Mouse (Mus musculus): ENCODE measurements around the gene Rngtt. TPM values are rescaled to one million over a fixed set of nuclear protein-coding genes. Genes with fewer than 3 reads are reported as not detected.
A peak's percentile ranks its signal among the peaks of the same experiment; 100 is the strongest.
"Not testable (repeated sequence)": the region's sequence is repeated elsewhere in the genome, so short reads cannot be mapped to it uniquely, and the experiment has no call there.

The Rngtt gene
- total RNA-seq, 2 experiments from 2014 or later = 9.5 to 10.0 TPM

DNA sequence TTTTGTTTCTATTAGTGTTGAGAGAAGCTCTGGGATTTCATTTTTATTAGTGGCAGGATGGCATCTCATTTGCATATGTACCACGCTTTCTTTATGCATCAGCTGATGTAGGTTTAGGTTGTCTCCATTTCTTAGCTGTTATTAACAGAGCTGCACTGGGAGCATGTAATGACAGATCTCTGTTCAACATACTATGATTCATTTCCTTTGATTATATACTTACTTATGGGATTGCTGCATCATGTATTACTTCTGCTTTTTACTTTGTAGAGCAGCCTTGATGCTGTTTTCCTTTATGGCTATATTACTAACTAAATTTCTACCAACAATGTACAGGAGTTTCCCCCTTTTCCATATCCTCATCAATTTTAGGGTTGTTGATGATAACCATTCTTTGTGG lies 109.5 kb downstream of the Rngtt start:
- no peak for DNase-seq
- intact Hi-C loops (cut with DNase I) = no loop called here

DNA sequence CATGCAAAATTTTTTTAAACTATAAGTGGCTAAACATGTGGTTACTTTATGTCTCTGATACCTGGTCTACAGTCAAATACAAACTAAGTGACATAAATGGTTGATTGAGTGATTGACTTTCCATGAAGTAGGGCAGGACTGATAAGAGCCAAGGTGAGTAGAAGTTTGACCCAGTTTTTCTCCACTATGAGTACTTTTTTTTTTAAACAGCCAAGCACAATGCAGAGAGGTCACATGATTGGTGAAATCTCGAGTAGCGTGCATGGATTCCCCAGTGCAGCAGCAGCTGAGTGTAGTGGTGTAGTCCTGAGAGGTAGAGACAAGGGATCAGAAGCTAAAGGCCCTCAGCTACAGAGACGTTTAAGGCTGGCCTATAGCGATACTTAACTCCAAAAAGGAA lies 118.7 kb downstream of the Rngtt start:
- DNase-seq = no peak
- intact Hi-C loops (cut with DNase I) = no loop called here

DNA sequence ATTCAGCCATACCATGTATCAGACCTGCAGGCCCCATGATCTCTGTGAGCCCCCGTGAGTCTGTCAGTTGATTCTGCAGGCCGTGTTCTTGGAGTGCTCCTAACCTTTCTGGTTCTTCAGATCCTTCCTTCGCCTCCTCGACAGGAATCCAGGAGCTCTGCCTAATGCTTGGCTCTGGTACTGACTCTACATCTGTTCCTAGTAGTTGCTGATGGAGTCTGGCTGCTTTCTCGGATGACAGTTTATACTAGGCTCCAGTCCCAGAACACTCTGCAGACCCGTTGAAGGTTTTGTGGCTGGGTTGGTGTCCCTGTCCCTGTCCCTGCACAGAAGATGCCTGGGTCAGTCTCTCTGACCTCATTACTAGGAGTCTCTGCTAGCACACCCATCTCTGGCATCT lies 131.8 kb downstream of the Rngtt start:
- DNase-seq = peak; percentile 8 to 11
- intact Hi-C loops (cut with DNase I) = no loop called here

DNA sequence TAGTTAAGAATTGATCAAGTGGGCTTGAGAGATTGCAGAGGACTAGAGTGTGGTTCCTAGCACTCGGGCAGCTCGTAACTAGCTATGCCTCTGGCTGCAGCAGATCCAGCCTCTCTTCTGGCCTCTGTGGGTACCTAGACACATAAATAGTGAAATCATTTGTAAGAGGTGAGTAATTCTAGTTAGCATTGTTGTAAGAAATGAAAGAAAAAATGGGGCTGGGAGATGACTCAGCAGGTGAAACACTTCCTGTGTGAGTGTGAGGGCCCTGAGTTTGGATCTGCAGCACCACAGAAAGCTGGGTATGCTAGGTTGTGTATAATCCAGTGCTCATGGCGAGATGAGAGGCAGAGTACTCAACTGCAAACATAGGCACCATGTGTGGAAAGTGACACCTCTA lies 136.2 kb downstream of the Rngtt start:
- intact Hi-C loops (cut with DNase I) = no loop called here

DNA sequence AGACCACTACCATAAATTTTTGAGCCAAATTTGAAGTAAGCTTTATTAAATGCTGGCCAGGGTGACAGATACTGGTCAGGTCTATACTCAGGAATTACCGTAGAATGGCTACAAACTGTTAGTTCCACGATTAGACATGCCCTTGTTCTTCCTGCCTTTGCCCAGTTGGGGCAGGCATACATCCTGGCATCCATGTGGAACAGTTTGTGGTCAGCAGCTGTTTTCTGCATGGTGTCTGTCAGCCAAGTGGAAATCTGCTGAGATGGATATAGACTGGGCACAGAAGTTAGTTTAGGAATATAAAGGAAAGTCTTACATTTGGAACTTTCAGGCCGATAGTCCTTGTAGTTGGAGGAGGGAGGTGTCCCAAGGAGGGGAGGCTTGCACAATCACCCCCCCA lies 136.8 kb downstream of the Rngtt start:
- no peak for DNase-seq
- intact Hi-C loops (cut with DNase I) = no loop called here

More for the DNA sequence above, 136.2 kb downstream of the Rngtt start:
- no peak for DNase-seq

DNA sequence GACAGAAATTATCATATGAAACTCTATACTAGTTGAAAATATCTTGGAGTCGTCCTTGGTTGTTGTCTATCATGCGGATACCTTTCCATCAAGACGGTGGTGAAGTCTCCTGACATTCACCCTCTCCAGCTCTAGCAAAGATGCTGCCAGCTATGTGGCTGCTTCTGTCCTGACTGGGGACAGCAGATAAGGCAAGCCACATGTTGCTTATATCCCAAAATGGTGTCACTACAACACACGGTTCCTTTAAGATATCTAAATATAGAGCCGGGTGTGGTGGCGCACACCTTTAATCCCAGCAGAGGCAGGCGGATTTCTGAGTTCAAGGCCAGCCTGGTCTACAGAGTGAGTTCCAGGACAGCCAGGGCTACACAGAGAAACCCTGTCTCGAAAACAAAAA lies 140.2 kb downstream of the Rngtt start:
- DNase-seq; intact Hi-C loops (cut with DNase I): not testable (repeated sequence)

DNA sequence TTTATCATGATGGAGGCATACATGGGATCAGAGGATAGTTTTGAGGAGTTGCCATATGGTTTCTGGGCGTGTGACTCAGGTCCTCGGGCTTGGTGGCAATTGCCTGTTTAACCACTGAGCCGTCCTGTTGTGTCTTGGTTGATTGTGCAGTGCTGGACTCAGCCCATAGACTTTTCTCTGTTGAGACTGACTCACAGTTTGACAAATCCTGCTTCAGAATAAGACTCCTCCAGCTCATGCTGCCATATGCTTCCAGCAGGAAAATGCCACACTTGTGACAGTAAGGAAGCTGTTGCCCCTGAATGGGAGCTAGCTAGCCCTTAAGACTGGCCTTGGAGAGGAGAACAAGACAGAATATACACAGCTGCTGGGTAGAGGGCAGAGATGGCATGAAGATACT lies 149.7 kb downstream of the Rngtt start:
- intact Hi-C loops (cut with DNase I) = no loop called here

DNA sequence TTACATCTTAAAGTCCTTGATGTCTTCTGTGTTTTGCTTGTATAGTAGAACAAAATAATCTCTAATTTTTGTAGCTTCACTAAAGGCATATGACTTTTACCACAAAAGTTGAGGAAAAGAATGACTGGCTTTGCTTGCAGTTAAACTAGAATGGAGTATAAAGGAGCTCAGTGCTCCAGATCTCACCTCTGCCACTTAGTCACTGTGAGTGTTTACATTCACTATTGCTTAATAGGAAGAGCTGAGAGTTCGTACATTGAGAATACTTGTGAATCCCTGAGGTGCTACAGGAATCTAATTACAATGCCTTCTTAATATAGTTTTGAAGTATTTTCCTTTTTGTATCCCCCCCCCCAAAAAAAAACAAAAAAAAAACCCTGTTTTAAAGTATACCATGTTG lies 154.3 kb downstream of the Rngtt start:
- intact Hi-C loops (cut with DNase I) = no loop called here
- DNase-seq = no peak

More for the DNA sequence above, 149.7 kb downstream of the Rngtt start:
- DNase-seq = no peak

DNA sequence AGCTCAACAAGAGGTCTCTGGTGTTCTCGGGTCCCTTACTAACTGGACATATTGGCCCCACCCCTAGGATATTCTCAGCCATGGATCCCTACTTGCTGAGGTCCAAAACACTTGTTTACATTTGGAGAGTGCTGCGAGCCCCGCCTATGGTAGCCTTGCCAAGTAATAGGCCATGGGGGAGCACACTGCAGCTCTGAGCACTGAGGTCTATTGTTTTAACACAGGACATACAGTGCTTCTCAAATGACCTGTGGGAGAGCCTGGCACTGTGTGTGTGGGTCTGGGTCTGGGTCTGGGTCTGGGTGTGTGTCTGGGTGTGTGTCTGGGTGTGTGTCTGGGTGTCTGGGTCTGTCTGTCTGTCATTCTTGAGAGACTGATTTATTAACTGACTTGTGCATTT lies 155.8 kb downstream of the Rngtt start:
- no peak for DNase-seq

DNA sequence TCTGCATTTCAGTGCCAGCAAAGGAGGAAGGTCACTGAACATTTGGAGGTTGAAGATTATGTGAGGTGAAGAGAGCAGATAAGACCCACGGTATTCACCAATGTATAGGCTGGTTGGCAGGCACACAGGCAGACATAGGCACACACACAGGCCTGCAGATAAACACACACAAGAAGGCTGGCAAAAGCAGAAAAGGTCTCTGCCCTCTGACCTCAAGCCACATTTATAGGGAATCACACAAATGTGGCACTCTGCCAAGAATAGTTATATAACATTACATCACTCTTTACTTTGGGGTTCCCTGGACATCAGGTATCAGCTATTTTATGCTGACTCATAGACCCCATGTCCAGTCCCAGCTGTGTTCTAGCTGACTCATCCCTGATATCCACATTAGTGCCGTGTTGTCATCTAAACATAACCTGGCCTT lies 156.9 kb downstream of the Rngtt start:
- intact Hi-C loops (cut with DNase I) = no loop called here
- DNase-seq = no peak

More for the DNA sequence above, 155.8 kb downstream of the Rngtt start:
- intact Hi-C loops (cut with DNase I) = no loop called here

DNA sequence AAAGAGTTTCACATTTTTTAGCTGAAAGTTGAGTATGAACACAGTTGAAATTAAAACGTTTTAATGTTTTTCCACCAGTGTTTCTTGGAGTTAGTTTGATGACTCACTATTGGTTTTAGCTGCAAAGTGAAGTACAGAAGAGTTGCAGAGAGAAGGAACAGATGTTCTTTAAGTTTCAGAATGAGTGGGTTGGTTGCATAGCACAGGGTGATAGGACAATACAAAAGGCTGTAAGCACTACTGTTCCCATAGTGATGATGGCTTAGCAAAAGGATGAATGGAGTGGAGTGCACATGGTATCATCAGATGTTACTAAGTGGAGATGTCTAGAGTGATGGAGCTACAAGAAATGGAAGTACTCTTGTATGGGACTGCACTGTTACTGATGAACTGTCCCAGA lies 157.5 kb downstream of the Rngtt start:
- no peak for DNase-seq
- intact Hi-C loops (cut with DNase I) = no loop called here

DNA sequence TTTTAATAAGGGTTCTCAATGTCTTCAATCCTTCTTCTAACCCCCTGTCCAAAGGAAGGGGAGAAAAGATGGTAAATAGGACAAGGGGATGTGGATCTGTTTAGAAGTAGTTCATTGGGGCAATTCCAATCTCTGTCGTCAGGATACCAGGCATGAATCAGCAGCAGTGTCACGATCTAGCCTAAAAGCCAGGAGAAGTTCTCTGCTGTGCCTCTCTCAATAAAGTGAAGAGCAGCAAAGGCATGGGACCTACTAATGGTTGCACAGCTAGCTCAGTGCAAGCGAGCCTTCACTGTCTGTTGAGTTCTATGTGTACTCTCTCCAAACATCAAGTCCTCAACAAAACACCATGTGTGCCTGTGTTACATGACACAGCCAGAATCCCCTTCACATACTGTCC lies 158.0 kb downstream of the Rngtt start:
- no peak for DNase-seq
- intact Hi-C loops (cut with DNase I) = no loop called here

DNA sequence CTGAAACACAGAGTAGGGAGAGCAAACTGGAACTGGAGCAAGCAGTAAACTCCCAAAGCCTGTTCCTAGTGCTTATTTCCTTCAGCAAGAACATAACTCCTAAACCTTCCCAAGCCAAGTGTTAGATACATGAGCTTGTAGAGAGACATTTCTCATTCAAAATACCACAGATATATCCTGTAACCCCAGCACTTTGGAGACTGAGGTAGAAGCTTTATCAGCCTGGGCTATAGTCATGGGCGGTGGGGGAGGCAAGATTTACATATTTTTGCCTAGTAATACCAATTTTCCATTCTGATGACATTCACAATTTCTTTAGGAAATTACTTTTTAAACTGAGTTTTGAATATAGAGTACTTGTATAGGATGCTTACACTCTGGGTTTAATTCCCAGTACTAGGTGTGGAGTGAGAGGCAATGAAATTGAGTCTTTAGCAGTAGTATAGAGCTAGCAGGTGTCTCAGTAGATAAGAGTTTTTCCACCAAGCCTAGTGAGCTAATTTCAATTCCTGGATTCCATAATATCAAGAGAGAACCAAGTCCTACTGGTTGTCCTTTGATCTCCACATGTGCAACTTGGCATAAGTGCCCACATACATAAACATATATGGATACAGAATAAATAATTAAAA lies 160.7 kb downstream of the Rngtt start:
- DNase-seq = no peak
- intact Hi-C loops (cut with DNase I) = no loop called here

DNA sequence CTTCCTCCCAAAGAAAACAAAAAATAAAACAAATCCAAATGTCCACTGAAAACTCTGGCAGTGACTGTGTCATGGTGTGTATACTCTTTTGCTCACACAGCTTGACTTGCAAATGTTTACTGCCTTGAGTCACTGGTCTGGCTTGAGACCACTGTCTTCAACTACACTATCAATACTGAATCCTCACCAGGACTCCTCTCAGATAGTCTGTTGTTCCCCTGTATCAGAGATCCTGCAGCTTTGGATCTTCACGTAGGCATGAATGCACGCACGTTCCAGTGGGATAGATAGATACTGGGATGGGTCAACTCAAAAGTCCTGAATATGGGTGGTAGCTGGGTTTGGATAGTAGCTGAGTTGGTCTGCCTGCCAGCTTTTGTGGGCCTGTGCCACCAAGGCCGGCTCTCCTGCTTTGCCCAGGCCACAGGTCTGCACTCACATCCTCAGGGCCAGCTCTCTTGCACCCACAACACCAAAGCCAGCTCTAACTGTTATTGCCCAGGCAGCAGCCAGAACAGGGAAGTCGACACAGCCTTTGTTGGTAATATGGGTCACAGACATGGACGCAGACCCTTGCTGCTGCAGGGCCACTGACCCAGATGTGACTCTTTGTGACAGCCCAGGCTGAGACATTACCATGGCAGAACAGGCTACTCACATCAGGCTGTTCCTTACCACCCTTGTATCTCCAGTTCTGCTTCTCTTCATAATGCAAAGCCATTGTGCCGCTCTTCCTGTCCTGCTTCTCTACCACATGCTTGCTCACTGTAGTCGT lies 168.1 kb downstream of the Rngtt start:
- intact Hi-C loops (cut with DNase I) = no loop called here
- no peak for DNase-seq

DNA sequence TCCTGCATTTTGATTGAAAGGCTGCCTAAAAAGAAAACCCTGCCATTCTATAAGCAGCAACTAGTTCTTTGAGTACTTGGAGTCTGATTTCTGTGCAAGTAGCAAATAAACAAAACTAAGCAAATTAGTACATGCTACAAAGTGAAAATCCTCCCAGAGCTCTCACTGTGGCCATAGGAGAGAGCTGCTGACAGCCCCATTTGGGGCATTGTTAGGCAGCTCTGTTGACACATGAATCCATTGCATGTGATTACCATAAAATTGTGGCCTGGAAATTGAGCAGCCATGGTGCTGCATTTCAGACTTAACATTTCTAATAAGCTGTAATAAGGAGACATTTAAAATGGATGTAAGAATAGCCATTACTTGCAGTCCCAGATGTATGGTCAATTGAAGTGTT lies 171.6 kb downstream of the Rngtt start:
- no peak for DNase-seq
- intact Hi-C loops (cut with DNase I) = no loop called here

DNA sequence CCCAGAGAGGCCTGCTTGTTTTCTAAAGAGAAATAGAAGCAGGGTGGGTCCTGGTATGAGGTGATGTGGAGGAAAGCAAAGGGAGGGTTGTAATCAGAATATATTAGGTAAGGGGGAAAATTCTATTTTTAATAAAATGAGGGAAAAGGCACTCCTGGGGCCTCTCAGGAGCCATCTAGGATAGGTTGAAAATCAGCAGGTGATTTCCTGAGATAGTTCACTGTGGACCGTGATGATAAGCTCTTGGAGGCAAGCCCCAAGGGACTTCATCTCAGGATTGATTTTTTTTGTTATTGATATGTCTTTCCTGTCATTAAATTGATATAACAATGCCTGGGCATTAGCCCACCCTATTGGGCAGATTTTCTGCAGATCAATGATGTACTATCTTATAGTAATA lies 175.9 kb downstream of the Rngtt start:
- intact Hi-C loops (cut with DNase I) = no loop called here
- DNase-seq = no peak

DNA sequence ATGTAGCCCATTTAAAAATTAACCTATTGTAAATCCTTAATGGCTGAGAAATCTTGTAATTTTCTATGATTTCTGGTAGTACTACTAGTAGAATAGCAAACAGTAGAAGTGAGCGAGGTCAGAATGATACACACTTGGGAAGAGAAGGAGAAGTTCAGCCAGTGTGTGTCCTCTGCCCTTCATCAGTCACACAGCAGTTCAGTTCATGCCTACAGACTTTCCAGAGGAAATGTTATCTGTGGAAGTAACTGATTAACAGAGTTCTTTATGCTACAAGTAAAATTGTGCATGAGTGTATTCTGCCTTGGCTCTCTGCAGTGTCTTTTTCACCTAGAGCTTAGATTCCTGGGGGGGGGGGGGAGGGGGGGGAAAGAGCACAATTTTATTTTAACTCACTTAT lies 181.0 kb downstream of the Rngtt start:
- no peak for DNase-seq
- intact Hi-C loops (cut with DNase I) = no loop called here

DNA sequence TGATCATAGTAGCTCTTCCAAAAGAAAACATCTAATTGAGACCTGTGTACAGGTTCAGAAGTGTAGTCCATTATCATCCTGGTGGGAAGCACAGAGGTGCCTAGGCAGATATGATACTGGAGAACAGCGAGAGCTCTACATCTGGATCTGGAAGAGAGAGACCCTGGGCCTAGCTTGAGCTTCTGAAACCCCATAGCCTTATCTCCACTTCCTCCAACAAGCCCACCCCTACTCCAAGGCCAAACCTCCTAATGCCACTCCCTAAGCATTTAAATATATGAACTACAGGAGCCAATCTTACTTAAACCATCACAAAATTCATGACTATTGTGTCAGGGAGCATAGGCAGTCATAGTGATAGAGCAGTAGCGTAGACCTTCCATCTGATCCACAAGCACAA lies 184.3 kb downstream of the Rngtt start:
- DNase-seq = no peak
- intact Hi-C loops (cut with DNase I) = no loop called here

DNA sequence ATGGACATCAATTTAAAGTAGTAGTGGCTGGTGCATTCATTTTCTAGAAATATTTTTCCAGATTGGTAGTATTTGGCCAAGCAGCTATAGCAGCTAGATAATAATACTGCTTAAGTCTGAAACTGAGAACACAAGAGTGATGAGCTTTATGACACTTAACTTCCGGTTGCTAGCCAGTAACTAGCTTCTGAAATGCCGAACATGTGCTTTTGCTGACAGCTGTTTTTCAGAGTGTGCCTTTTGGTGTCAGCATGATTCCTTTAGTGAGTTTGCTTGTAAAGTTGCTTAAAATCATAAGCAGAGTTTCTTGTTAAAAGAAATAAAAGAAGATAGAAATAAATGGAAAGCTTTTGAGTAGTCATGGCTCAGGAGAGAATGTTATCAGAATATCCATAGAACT lies 186.9 kb downstream of the Rngtt start:
- intact Hi-C loops (cut with DNase I) = no loop called here
- DNase-seq = no peak

DNA sequence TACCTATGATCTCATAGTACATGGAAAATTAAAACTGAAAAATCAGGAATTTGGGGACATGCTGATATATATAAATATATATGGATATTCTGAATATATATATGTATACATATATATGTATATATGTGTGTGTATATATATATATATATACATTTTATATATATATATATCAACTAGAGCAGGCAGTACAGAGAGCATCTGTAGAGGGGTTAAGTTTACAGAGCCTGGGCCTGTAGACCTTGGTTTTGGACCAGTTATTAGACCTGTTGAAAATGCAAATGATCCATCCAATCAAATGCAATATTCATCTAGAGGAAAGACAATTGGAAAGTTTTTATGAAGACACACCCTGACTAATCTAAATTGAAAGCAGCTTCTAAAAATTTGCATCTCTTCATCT lies 187.5 kb downstream of the Rngtt start:
- intact Hi-C loops (cut with DNase I) = no loop called here
- DNase-seq = no peak

DNA sequence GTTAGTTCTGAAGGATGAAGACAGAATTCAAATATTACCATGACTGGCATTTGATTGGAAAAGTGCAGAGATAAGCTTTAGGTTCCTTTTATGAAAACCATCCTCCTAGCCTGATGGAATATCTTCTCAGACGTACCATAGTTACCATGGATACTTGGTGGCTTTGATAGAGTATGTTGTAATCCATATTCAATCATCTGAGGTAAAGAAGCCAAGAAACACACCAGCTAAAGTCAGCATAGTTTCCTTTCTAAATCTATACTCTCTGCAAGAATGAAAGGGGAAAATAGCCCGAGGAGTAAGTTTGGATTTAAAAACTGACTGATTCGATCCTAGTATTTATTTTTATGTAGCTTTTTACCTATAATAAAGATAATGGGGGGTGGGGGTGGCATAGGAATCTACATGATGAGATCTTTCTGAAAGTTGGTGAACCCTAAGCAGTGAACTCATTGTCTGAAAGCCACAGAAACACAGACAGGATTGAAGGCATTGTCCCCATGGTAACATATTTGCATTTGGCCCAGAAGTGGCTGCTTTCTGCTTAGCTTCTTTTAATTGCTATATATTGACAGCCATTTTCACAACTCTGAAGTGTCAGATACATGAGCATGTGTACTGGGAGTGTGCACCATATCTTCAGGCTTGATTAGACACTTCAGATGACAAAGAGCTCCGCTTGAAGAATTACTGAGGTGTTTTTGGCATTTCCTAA lies 188.2 kb downstream of the Rngtt start:
- intact Hi-C loops (cut with DNase I) = no loop called here
- DNase-seq = no peak

DNA sequence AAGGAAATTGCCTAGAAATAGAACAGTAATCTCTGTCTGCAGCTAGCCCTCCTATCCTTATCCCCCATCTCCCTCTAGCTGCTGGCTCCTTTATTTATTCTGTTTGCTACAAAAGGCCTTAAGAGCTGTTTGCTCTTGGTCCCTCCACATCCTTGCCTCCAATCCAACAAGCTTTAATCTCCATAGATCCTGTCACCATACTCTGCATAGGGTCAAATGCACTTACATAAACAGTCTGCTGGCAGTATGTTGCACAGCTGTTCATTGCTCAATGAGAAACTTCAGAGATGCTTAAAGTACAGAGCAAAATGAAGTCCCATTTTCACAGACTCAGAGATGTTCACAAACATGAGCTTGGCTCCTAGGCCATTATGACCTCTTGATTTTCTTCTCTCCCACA lies 196.5 kb downstream of the Rngtt start:
- intact Hi-C loops (cut with DNase I) = no loop called here
- DNase-seq = no peak
